Mouse (Mus musculus): ENCODE data around the gene Nfkbid. TPM values are rescaled to one million over a fixed set of nuclear protein-coding genes. Genes with fewer than 3 reads are reported as not detected.

Gene Nfkbid
- total and polyA plus RNA-seq, 3 experiments = 144 to 197 (median 161) TPM

DNA sequence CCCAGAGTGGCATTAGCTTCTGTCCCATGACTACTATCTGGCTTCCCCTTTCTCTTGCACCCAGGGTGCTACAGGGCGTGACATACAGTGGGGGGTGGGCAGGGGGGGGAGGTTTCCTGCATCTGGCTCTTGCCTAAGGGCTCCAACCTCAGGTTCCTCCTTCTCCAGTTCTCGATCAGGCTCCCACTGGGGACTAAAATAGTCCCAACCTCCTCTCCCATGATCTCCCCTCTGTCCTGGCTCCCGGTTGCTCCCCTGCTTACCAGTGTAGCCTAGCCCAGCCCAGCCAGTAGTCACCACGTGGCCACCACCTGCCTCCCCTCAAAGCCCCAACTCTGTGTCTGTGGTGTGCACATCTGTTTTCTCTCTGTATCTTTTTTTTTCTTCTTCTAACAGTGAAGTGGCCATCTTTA lies 8.8 kb upstream of the Nfkbid start (continued):
- TF ChIP-seq USF1 (IDR thresholded peaks at IDR 0.05; ENCODE audit: low read depth, low read length) = peak; percentile 47; the same call in 1 of the 2 replicates
- TF ChIP-seq PAX5 (IDR thresholded peaks at IDR 0.05; ENCODE audit: low read length) = no peak
- TF ChIP-seq USF2 (conservative IDR thresholded peaks at IDR 0.05; ENCODE audit: low read depth, low read length) = peak; percentile 25

DNA sequence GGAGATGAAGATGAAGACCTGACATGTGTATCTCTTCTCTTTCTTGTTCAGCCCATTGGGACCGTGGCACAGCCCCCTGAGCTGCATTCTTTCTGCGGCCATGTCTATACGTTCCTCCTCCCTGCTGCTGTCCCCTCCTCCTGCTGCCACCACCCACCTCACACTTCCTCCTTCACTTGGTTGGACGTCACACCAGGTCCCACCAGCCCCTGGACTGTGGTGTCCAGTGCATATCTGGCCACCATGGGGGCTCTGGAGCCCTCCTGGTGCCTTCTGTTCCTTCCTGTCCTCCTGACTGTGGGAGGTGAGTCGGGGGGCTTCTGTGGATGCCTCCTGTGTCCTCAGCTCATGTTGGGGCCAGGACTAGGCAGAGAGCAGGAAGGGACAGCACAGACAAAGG lies 7.9 kb upstream of the Nfkbid start, which contains the start of gene Tyrobp:
Tyrobp (plus strand) TSS at position 165 of the 400 bp plus-strand sequence.
- no peak for DNase-seq (ENCODE audit: extremely low read depth)
- in situ Hi-C loops (cut with MboI; ENCODE audit: low pct_ligation_motif_present, low pct_unique_long_range_greater_than_20kb, low sequenced_read_pairs) (no loop called here), dilution Hi-C loops (cut with MboI; ENCODE audit: extremely low pct_ligation_motif_present, extremely low pct_unique_long_range_greater_than_20kb, low sequenced_read_pairs) (no loop called here)
- H3K27me3 ChIP-seq (replicated peaks) = no peaks in the 10 kb centered on the region
- H3K79me2 ChIP-seq (replicated peaks; ENCODE audit: control insufficient read depth, extremely low read depth, insufficient read depth, poor library complexity, severe bottlenecking) = no peaks in the 10 kb centered on the region
- peaks cover 0 to 3% of the 10 kb centered on the region in 2 experiments for H3K36me3 ChIP-seq (replicated peaks in 1 of 2; ENCODE audit: control insufficient read depth in 1 of 2, insufficient read depth in 1 of 2, low read length in 1 of 2)
- TF ChIP-seq ELF1 (IDR thresholded peaks at IDR 0.05; ENCODE audit: low read depth, low read length) (no peak), ZKSCAN1 (IDR thresholded peaks at IDR 0.05; ENCODE audit: borderline replicate concordance, low read depth, low read length) (no peak), JUN (IDR thresholded peaks at IDR 0.05; ENCODE audit: insufficient read depth, low read depth, low read length) (no peak), SMC3 (IDR thresholded peaks at IDR 0.05; ENCODE audit: low read depth, low read length) (no peak), PAX5 (IDR thresholded peaks at IDR 0.05; ENCODE audit: low read length) (no peak), MAFK (IDR thresholded peaks at IDR 0.05; ENCODE audit: insufficient replicate concordance, low read length) (no peak), RCOR1 (conservative IDR thresholded peaks at IDR 0.05; ENCODE audit: low read depth, low read length) (no peak), ZC3H11A (IDR thresholded peaks at IDR 0.05; ENCODE audit: low read depth, low read length) (no peak), MEF2A (IDR thresholded peaks at IDR 0.05; ENCODE audit: borderline replicate concordance, low read depth, low read length) (no peak), E2F4 (IDR thresholded peaks at IDR 0.05; ENCODE audit: insufficient replicate concordance, low read depth, low read length) (no peak)
- H3K4me2 ChIP-seq (ENCODE audit: insufficient read depth, low read depth, poor library complexity, severe bottlenecking) = no peak within 1 kb of the TSS
- H3K4me1 ChIP-seq (ENCODE audit: control insufficient read depth in 1 of 2, insufficient read depth in 2 of 2) = peaks cover 17 to 79% of the 10 kb centered on the region in 2 experiments
- H3K9me3 ChIP-seq (replicated peaks; ENCODE audit: low read length) = peaks cover 6% of the 10 kb centered on the region
- no peak within 1 kb of the TSS for H3K9ac ChIP-seq (ENCODE audit: insufficient read depth, low read depth)
- no peak within 1 kb of the TSS for H3K4me3 ChIP-seq (replicated peaks in 1 of 3; ENCODE audit: low read depth in 2 of 3, low read length in 2 of 3, poor library complexity in 1 of 3)
- H3K27ac ChIP-seq (ENCODE audit: insufficient read depth, low read depth) = no peak within 1 kb of the TSS

DNA sequence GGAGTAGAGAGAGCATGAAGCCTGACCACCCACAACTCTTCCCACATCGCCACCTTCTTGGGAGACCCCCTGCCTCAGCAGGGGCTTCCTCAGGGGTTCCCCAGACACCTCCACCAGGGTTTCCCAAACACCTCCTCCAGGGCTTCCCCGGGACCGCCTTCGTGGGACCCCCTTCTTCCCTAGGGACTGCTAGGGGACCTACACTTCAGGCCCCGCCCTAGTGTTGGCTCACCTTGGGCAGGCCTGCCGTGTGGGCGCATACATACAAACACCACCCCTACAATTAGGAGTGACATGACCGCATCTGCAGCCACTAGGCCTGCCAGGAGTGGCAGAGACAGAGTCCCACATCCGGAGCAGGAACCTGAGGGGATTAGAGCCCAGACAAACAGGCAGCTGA lies 3.7 kb upstream of the Nfkbid start:
- H3K36me3 ChIP-seq (replicated peaks in 1 of 2; ENCODE audit: control insufficient read depth in 1 of 2, insufficient read depth in 1 of 2, low read length in 1 of 2) = peaks cover 0 to 8% of the 10 kb centered on the region in 2 experiments
- no peak overlapping the region for H3K27ac ChIP-seq (ENCODE audit: insufficient read depth, low read depth)
- no peak overlapping the region for H3K9ac ChIP-seq (ENCODE audit: insufficient read depth, low read depth)
- peaks cover 16 to 61% of the 10 kb centered on the region in 2 experiments for H3K4me1 ChIP-seq (ENCODE audit: control insufficient read depth in 1 of 2, insufficient read depth in 2 of 2)
- no peak for DNase-seq (ENCODE audit: extremely low read depth)
- TF ChIP-seq ETS1 (conservative IDR thresholded peaks at IDR 0.05; ENCODE audit: low read depth, low read length) (peak; percentile 55), CHD2 (IDR thresholded peaks at IDR 0.05; ENCODE audit: low read length) (no peak)
- dilution Hi-C loops (cut with MboI; ENCODE audit: extremely low pct_ligation_motif_present, extremely low pct_unique_long_range_greater_than_20kb, low sequenced_read_pairs) = no loop called here
- H3K4me3 ChIP-seq (replicated peaks in 1 of 3; ENCODE audit: low read depth in 2 of 3, low read length in 2 of 3, poor library complexity in 1 of 3) = no peak overlapping the region
- in situ Hi-C loops (cut with MboI; ENCODE audit: low pct_ligation_motif_present, low pct_unique_long_range_greater_than_20kb, low sequenced_read_pairs) = no loop called here
- H3K9me3 ChIP-seq (replicated peaks; ENCODE audit: low read length) = peaks cover 10% of the 10 kb centered on the region
- H3K79me2 ChIP-seq (replicated peaks; ENCODE audit: control insufficient read depth, extremely low read depth, insufficient read depth, poor library complexity, severe bottlenecking) = peaks cover 11% of the 10 kb centered on the region
- no peak overlapping the region for H3K4me2 ChIP-seq (ENCODE audit: insufficient read depth, low read depth, poor library complexity, severe bottlenecking)
- H3K27me3 ChIP-seq (replicated peaks) = no peaks in the 10 kb centered on the region
